Mouse (Mus musculus) small intestine, adult 2 months (tissue): ENCODE data around the gene Hs2st1. TPM values are rescaled to one million over a fixed set of nuclear protein-coding genes. Genes with fewer than 3 reads are reported as not detected.
"Not testable (repeated sequence)": the region's sequence is repeated elsewhere in the genome, so short reads cannot be mapped to it uniquely, and the experiment has no call there.

ENCODE experiments used
- H3K27ac ChIP-seq: fragments of 200-500 bp; 2 replicates; pipeline ENCODE4 v1.5.1; 2012; ENCODE audit warnings: low read depth, low read length, control low read depth, inconsistent platforms; ENCODE audit not compliant: insufficient read depth
- H3K27me3 ChIP-seq: fragments of 200-500 bp; 2 replicates; pipeline ENCODE4 v1.6.1; 2012; ENCODE audit warnings: mild to moderate bottlenecking, moderate library complexity, low read length, inconsistent platforms; ENCODE audit not compliant: control insufficient read depth, insufficient read depth
- H3K36me3 ChIP-seq: fragments of 200-500 bp; 2 replicates; pipeline ENCODE4 v1.6.1; 2012; ENCODE audit warnings: mild to moderate bottlenecking, low read length, control low read depth, inconsistent platforms; ENCODE audit not compliant: control insufficient read depth, insufficient read depth
- H3K4me1 ChIP-seq: fragments of 200-500 bp; 2 replicates; pipeline ENCODE4 v1.6.1; 2012; ENCODE audit warnings: low read length, inconsistent platforms, mixed read lengths; ENCODE audit not compliant: control insufficient read depth, insufficient read depth, insufficient read length
- H3K4me3 ChIP-seq: fragments of 200-500 bp; 2 replicates; pipeline ENCODE4 v1.5.1; 2012; ENCODE audit warnings: low read depth, mild to moderate bottlenecking, control low read depth, inconsistent platforms, low read length, moderate library complexity
- CTCF ChIP-seq: fragments of 200-500 bp; IDR thresholded peaks from 2 replicates; pipeline ENCODE4 v1.5.1; 2012; ENCODE audit warnings: low read depth, mild to moderate bottlenecking, control low read depth, inconsistent platforms, low read length, moderate library complexity, mixed read lengths; ENCODE audit not compliant: insufficient replicate concordance, insufficient read length; ENCODE audit errors: extremely low read depth
- POLR2A ChIP-seq: fragments of 200-500 bp; IDR thresholded peaks from 2 replicates; pipeline ENCODE4 v1.6.1; 2012; ENCODE audit warnings: low read depth, mild to moderate bottlenecking, control low read depth, inconsistent platforms, low read length, moderate library complexity
- WGBS: fragments of 180-500 bp; shearing (Covaris S2); methylation state at CpG from one replicate; pipeline ENCODE4 v1.1.7; 2018; 5-methylcytosine and 5-hydroxymethylcytosine counted together
- polyA plus RNA-seq: library from polyadenylated mRNA; depleted of rRNA; stranded (reverse); fragments of >200 nt; gene quantifications from 2 replicates; pipeline ENCODE4 v1.2.3, GENCODE M21; 2012

Hs2st1 gene
- polyA plus RNA-seq, 1 experiment: 2.3 TPM

DNA sequence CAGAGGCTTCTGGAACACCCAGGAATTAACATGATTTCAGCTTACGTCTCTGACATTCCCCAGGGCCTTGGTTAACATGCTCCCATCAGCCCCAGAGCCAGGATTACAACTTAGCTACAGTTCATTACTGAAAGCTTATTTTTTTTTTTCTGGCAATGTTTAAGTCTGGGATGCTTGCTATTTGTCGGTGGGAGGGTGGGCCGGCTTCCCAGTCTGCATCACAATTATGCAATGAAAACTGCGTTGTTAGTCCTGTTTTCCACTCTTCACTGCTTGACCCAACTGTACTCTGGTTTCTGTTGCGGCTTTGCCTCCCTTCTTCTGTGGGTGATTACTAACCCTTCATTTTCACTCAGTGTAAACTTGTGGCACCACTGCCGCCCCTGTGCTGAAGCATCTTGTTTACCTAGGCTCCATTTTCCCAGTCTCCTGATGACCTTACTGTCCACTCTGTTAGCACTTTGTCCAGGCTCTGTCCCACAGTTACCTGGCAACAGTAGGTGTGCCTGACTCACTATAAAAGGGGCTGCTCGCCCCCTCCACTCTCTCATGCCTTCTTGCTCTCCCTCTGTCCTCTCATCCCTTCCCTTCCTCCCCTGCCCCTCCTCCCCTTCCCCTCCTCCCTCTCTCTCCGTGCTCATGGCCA lies 41.8 kb upstream of the Hs2st1 start:
- H3K27me3 ChIP-seq: no peaks in the 10 kb centered on the region
- H3K4me3 ChIP-seq: no peak overlapping the region
- TF ChIP-seq CTCF (no peak), POLR2A (no peak)
- 57% methylated on average over 8 of the region's 8 CpGs for WGBS
- H3K27ac ChIP-seq: peak overlapping the region; percentile 8; the same call in 1 of the 2 replicates
- H3K36me3 ChIP-seq: no peaks in the 10 kb centered on the region
- H3K4me1 ChIP-seq: peaks cover 34% of the 10 kb centered on the region

DNA sequence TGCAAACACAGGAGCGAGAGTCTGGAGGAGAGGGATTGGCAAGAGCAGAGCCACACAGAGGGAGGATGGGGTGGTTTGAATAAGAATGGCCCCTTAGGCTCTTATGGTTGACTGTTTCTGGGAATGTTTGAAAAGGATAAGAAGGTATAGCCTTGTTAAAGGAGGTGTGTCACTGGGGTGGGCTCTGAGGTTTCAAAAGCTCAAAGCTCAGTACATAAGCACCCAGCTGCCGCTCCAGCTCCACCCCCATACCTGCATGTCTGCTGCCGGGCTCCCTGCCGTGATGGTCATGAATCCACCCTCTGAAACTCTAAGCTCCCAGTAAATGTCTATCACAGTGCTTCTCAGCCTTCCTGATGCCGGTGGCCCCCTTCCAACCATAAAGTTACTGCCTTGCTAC lies 40.8 kb upstream of the Hs2st1 start:
- Histone ChIP-seq H3K27ac (no peak overlapping the region), H3K27me3 (no peaks in the 10 kb centered on the region), H3K4me1 (peaks cover 34% of the 10 kb centered on the region), H3K4me3 (no peak overlapping the region), H3K36me3 (no peaks in the 10 kb centered on the region)
- TF ChIP-seq POLR2A (no peak), CTCF (no peak)
- 43% methylated on average over 5 of the region's 5 CpGs for WGBS

DNA sequence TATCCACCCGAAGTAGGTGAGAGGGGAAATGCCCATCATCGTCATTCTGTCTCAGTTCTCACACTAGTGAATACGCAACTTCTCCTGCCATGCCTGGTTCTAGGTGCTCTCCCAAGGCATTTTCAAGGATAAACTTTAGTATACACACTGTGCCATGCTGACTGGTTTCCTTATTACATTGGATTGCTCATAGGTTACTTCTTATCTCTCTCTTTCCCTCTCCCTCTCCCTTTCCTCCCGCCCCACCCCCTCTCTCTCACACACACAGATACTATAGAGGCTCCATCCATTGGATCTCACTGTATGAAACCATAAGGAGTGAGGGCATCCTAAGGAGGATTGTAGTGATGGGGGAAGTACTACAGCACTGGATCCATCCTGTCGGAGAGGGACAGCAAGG lies 38.1 kb upstream of the Hs2st1 start:
- Histone ChIP-seq H3K27me3 (no peaks in the 10 kb centered on the region), H3K27ac (peak overlapping the region; percentile 37), H3K4me1 (peaks cover 34% of the 10 kb centered on the region), H3K36me3 (no peaks in the 10 kb centered on the region), H3K4me3 (no peak overlapping the region)
- WGBS: 40% methylated on average over 5 of the region's 5 CpGs
- TF ChIP-seq CTCF (no peak), POLR2A (no peak)

DNA sequence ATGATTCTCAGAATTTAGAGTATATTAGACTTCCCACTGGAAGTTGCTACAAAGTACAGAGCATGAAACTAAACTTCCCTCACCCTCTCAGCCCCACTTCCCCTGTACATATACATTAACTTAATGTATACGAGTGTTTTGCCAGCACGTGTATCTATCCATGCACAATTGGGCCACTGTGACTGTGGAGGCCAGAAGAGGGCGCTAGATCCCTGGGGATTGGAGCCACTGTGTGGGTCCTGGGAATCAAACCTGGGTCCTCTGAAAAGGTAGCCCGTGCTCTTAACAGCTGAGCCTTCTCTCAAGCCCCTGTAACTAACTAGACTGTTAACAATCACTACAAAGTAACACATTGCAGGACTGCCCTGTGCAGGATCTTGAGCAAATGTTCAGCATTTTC lies 36.5 kb upstream of the Hs2st1 start:
- Histone ChIP-seq H3K4me3 (no peak overlapping the region), H3K36me3 (no peaks in the 10 kb centered on the region), H3K27ac (no peak overlapping the region), H3K4me1 (peaks cover 22% of the 10 kb centered on the region), H3K27me3 (no peaks in the 10 kb centered on the region)
- WGBS: 79% methylated on average over 4 of the region's 4 CpGs
- TF ChIP-seq CTCF (peak; percentile 47; the same call in 1 of the 2 replicates), POLR2A (no peak)

DNA sequence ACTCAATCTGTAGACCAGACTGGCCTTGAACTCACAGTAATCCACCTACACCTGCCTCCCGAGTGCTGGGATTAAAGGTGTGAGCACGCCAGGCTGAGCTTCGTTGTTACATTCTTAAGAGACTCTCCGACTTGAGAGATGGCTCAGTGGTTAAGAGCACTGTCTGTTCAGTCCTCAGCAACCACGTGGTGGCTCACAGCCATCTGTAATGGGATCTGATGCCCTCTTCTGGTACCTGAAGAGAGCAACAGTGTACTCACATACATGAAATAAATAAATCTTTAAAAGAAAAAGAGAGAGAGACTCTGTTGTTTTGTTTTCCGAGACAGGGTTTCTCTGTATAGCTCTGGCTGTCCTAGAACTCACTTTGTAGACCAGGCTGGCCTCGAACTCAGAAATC lies 35.8 kb upstream of the Hs2st1 start:
- peaks cover 16% of the 10 kb centered on the region for H3K4me1 ChIP-seq
- not testable (repeated sequence) for H3K27me3 ChIP-seq, H3K36me3 ChIP-seq, H3K27ac ChIP-seq, H3K4me3 ChIP-seq
- peak; percentile 12; the same call in 1 of the 2 replicates for TF ChIP-seq CTCF
- WGBS: 67% methylated on average over 7 of the region's 7 CpGs

DNA sequence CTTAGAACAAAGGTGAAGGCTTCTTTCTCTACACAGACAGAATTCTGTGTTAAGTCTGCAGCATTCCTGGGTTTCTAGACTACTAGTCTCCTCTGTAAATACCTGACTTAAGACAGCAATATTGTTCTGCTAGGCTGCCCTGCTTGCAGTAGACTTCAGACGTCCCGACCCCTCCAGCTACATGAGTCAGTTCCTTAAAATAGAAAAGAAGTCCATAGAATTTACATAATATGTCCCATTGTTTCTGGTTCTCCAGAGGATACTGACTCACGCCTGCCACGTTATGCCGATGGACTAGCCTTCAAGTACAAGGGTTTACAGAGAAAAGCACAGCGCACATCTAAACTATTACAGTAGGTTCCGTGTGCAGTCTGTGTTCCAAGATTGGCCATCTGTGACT lies 34.2 kb upstream of the Hs2st1 start:
- 79% methylated on average over 7 of the region's 7 CpGs for WGBS
- Histone ChIP-seq H3K36me3 (peaks cover 4% of the 10 kb centered on the region; the same call in 1 of the 2 replicates), H3K4me3 (no peak overlapping the region), H3K27ac (no peak overlapping the region), H3K27me3 (no peaks in the 10 kb centered on the region), H3K4me1 (peaks cover 11% of the 10 kb centered on the region)
- TF ChIP-seq CTCF (no peak), POLR2A (no peak)

DNA sequence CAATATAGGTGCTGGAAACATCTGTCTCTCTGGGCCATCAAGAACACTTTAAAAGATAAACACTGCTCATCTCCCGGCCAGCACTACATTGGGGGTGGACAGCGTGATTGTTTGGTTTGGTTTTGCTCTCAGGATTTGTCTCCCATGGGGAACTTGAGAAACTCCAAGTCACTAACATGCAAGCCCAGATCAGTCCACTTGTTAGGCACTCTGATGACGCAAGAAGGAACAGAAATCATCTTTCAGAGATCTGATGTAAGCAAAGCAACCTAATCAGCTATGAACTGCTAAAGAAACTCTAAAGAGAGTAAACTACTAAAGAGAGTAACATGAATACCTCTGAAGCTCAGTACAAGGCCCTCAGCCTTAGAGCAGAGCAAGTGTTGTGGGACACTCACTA lies 33.6 kb upstream of the Hs2st1 start:
- Histone ChIP-seq H3K4me3 (no peak overlapping the region), H3K27ac (no peak overlapping the region), H3K4me1 (peaks cover 10% of the 10 kb centered on the region), H3K36me3 (peaks cover 4% of the 10 kb centered on the region; the same call in 1 of the 2 replicates), H3K27me3 (no peaks in the 10 kb centered on the region)
- TF ChIP-seq POLR2A: no peak
- no peak for TF ChIP-seq CTCF
- 74% methylated on average over 3 of the region's 3 CpGs for WGBS
